Mouse (Mus musculus): ENCODE measurements around the gene Arhgef17. TPM values are rescaled to one million over a fixed set of nuclear protein-coding genes. Genes with fewer than 3 reads are reported as not detected.

Gene Arhgef17
- polyA plus RNA-seq, 1 experiment from 2014 or later: 6.5 TPM

GRCm38 (mm10) chr7:100845026-100845400, 86.9 kb downstream of the Arhgef17 start:
- no peaks in the 10 kb centered on the region for H3K27me3 ChIP-seq (ENCODE audit: poor library complexity, severe bottlenecking)
- H3K4me1 ChIP-seq: peaks cover 8% of the 10 kb centered on the region
- peaks cover 38% of the 10 kb centered on the region for H3K36me3 ChIP-seq (replicated peaks)
- H3K4me3 ChIP-seq: no peak overlapping the region
- H3K9me3 ChIP-seq: 0 out of 2 replicates have a peak, but pooled peaks cover 4% of the 10 kb centered on the region
- no peak overlapping the region for H3K27ac ChIP-seq
- DNase-seq (ENCODE audit: extremely low spot score, low spot score): no peak

- Histone ChIP-seq H3K4me3 (no peak overlapping the region), H3K9me3 (0 out of 2 replicates have a peak, but pooled peaks cover 4% of the 10 kb centered on the region), H3K36me3 (replicated peaks) (peaks cover 38% of the 10 kb centered on the region), H3K27me3 (ENCODE audit: poor library complexity, severe bottlenecking) (no peaks in the 10 kb centered on the region), H3K4me1 (peaks cover 8% of the 10 kb centered on the region), H3K27ac (no peak overlapping the region)
- DNase-seq (ENCODE audit: extremely low spot score, low spot score): no peak
- 88% methylated on average over 2 of the region's 2 CpGs for WGBS
Measured at GRCm38 (mm10) chr7:100844385-100845025, 87.4 kb downstream of the Arhgef17 start.

GRCm38 (mm10) chr7:100843866-100844265, 88.0 kb downstream of the Arhgef17 start:
- H3K27me3 ChIP-seq (ENCODE audit: poor library complexity, severe bottlenecking): no peaks in the 10 kb centered on the region
- H3K4me1 ChIP-seq: peaks cover 8% of the 10 kb centered on the region
- H3K9me3 ChIP-seq: 0 out of 2 replicates have a peak, but pooled peaks cover 4% of the 10 kb centered on the region
- peaks cover 42% of the 10 kb centered on the region for H3K36me3 ChIP-seq (replicated peaks)
- DNase-seq (ENCODE audit: extremely low spot score, low spot score): no peak
- no peak overlapping the region for H3K27ac ChIP-seq
- 90% methylated on average over 2 of the region's 2 CpGs for WGBS
- no peak overlapping the region for H3K4me3 ChIP-seq

- whole genome bisulfite sequencing: 93% methylated on average over 5 of the region's 5 CpGs
- no peak for DNase-seq (ENCODE audit: extremely low spot score, low spot score)
- H3K4me3 ChIP-seq: no peak overlapping the region
- H3K4me1 ChIP-seq: peaks cover 4% of the 10 kb centered on the region
- peaks cover 45% of the 10 kb centered on the region for H3K36me3 ChIP-seq (replicated peaks)
- H3K27me3 ChIP-seq (ENCODE audit: poor library complexity, severe bottlenecking): no peaks in the 10 kb centered on the region
- no peak overlapping the region for H3K27ac ChIP-seq
- 0 out of 2 replicates have a peak, but pooled peaks cover 4% of the 10 kb centered on the region for H3K9me3 ChIP-seq
Measured at GRCm38 (mm10) chr7:100842175-100842574, 89.7 kb downstream of the Arhgef17 start.

GRCm38 (mm10) chr7:100841608-100842007, 90.3 kb downstream of the Arhgef17 start:
- Histone ChIP-seq H3K36me3 (replicated peaks) (peaks cover 45% of the 10 kb centered on the region), H3K4me3 (no peak overlapping the region), H3K27ac (no peak overlapping the region), H3K9me3 (0 out of 2 replicates have a peak, but pooled peaks cover 4% of the 10 kb centered on the region), H3K27me3 (ENCODE audit: poor library complexity, severe bottlenecking) (no peaks in the 10 kb centered on the region), H3K4me1 (peaks cover 4% of the 10 kb centered on the region)
- no peak for DNase-seq (ENCODE audit: extremely low spot score, low spot score)
- WGBS: 94% methylated on average over 6 of the region's 6 CpGs

- Histone ChIP-seq H3K9me3 (0 out of 2 replicates have a peak, but pooled peaks cover 4% of the 10 kb centered on the region), H3K27ac (no peak overlapping the region), H3K4me1 (peaks cover 4% of the 10 kb centered on the region), H3K36me3 (replicated peaks) (peaks cover 52% of the 10 kb centered on the region), H3K4me3 (no peak overlapping the region), H3K27me3 (ENCODE audit: poor library complexity, severe bottlenecking) (no peaks in the 10 kb centered on the region)
- DNase-seq (ENCODE audit: extremely low spot score, low spot score): no peak
- WGBS: 96% methylated on average over 1 of the region's 1 CpGs
Measured at GRCm38 (mm10) chr7:100840906-100841305, 91.0 kb downstream of the Arhgef17 start.

- Histone ChIP-seq H3K4me3 (no peak overlapping the region), H3K27ac (no peak overlapping the region), H3K4me1 (no peaks in the 10 kb centered on the region), H3K36me3 (replicated peaks) (peaks cover 60% of the 10 kb centered on the region), H3K27me3 (ENCODE audit: poor library complexity, severe bottlenecking) (no peaks in the 10 kb centered on the region), H3K9me3 (0 out of 2 replicates have a peak, but pooled peaks cover 4% of the 10 kb centered on the region)
- DNase-seq (ENCODE audit: extremely low spot score, low spot score): no peak
- WGBS: 95% methylated on average over 6 of the region's 6 CpGs
Measured at GRCm38 (mm10) chr7:100839632-100840402, 92.1 kb downstream of the Arhgef17 start.

GRCm38 (mm10) chr7:100837701-100838100, 94.2 kb downstream of the Arhgef17 start:
- WGBS: 84% methylated on average over 1 of the region's 1 CpGs

GRCm38 (mm10) chr7:100836657-100837056, 95.2 kb downstream of the Arhgef17 start:
- H3K27ac ChIP-seq: no peak overlapping the region
- no peaks in the 10 kb centered on the region for H3K9me3 ChIP-seq
- H3K4me3 ChIP-seq: no peak overlapping the region
- H3K36me3 ChIP-seq (replicated peaks): peaks cover 63% of the 10 kb centered on the region
- 93% methylated on average over 10 of the region's 10 CpGs for WGBS
- no peaks in the 10 kb centered on the region for H3K27me3 ChIP-seq (ENCODE audit: poor library complexity, severe bottlenecking)
- no peaks in the 10 kb centered on the region for H3K4me1 ChIP-seq
- no peak for DNase-seq (ENCODE audit: extremely low spot score, low spot score)

More at GRCm38 (mm10) chr7:100837701-100838100, 94.2 kb downstream of the Arhgef17 start:
- DNase-seq (ENCODE audit: extremely low spot score, low spot score): no peak
- Histone ChIP-seq H3K9me3 (0 out of 2 replicates have a peak, but pooled peaks cover 4% of the 10 kb centered on the region), H3K27ac (no peak overlapping the region), H3K27me3 (ENCODE audit: poor library complexity, severe bottlenecking) (no peaks in the 10 kb centered on the region), H3K4me3 (no peak overlapping the region), H3K36me3 (replicated peaks) (peaks cover 69% of the 10 kb centered on the region), H3K4me1 (no peaks in the 10 kb centered on the region)

GRCm38 (mm10) chr7:100835711-100836110, 96.2 kb downstream of the Arhgef17 start:
- Histone ChIP-seq H3K4me1 (no peaks in the 10 kb centered on the region), H3K27me3 (ENCODE audit: poor library complexity, severe bottlenecking) (no peaks in the 10 kb centered on the region), H3K36me3 (replicated peaks) (peaks cover 70% of the 10 kb centered on the region), H3K4me3 (no peak overlapping the region), H3K9me3 (no peaks in the 10 kb centered on the region), H3K27ac (no peak overlapping the region)
- DNase-seq (ENCODE audit: extremely low spot score, low spot score): no peak
- WGBS: 91% methylated on average over 6 of the region's 6 CpGs

GRCm38 (mm10) chr7:100835168-100835567, 96.7 kb downstream of the Arhgef17 start:
- DNase-seq (ENCODE audit: extremely low spot score, low spot score): no peak
- Histone ChIP-seq H3K9me3 (no peaks in the 10 kb centered on the region), H3K4me1 (no peaks in the 10 kb centered on the region), H3K27me3 (ENCODE audit: poor library complexity, severe bottlenecking) (no peaks in the 10 kb centered on the region), H3K36me3 (replicated peaks) (peaks cover 70% of the 10 kb centered on the region), H3K4me3 (no peak overlapping the region), H3K27ac (no peak overlapping the region)
- 82% methylated on average over 7 of the region's 7 CpGs for WGBS

GRCm38 (mm10) chr7:100833859-100834258, 98.0 kb downstream of the Arhgef17 start:
- WGBS: 94% methylated on average over 1 of the region's 1 CpGs
- no peak overlapping the region for H3K27ac ChIP-seq
- no peaks in the 10 kb centered on the region for H3K27me3 ChIP-seq (ENCODE audit: poor library complexity, severe bottlenecking)
- H3K4me1 ChIP-seq: no peaks in the 10 kb centered on the region
- no peak for DNase-seq (ENCODE audit: extremely low spot score, low spot score)
- H3K9me3 ChIP-seq: no peaks in the 10 kb centered on the region
- no peak overlapping the region for H3K4me3 ChIP-seq
- peaks cover 63% of the 10 kb centered on the region for H3K36me3 ChIP-seq (replicated peaks)

- DNase-seq (ENCODE audit: extremely low spot score, low spot score): no peak
- no peaks in the 10 kb centered on the region for H3K27me3 ChIP-seq (ENCODE audit: poor library complexity, severe bottlenecking)
- peaks cover 38% of the 10 kb centered on the region for H3K36me3 ChIP-seq (replicated peaks)
- no peaks in the 10 kb centered on the region for H3K9me3 ChIP-seq
- 91% methylated on average over 2 of the region's 2 CpGs for WGBS
- no peak overlapping the region for H3K4me3 ChIP-seq
- no peak overlapping the region for H3K27ac ChIP-seq
- no peaks in the 10 kb centered on the region for H3K4me1 ChIP-seq
Measured at GRCm38 (mm10) chr7:100828549-100828948, 103.4 kb downstream of the Arhgef17 start.

All from forebrain, embryonic 10.5 days (tissue).